Mouse (Mus musculus) forebrain, embryonic 12.5 days (tissue): ENCODE measurements around the gene Pafah1b2. TPM values are rescaled to one million over a fixed set of nuclear protein-coding genes. Genes with fewer than 3 reads are reported as not detected.

Source experiments
- ATAC-seq: fragments of 200-750 bp; cut with Nextera tagmentation; 2 replicates; pipeline ENCODE4 v1.8.0; 2017; ENCODE audit warnings: moderate TSS enrichment; ENCODE audit not compliant: low FRiP score
- H3K27ac ChIP-seq: fragments of 300-500 bp; sonication (generic); 2 replicates; pipeline ENCODE4 v1.5.1; 2016; ENCODE audit warnings: mild to moderate bottlenecking
- H3K27me3 ChIP-seq: fragments of 300-500 bp; sonication (generic); 2 replicates; pipeline ENCODE4 v1.6.1; 2016; ENCODE audit warnings: mild to moderate bottlenecking
- H3K36me3 ChIP-seq: fragments of 300-500 bp; sonication (generic); replicated peaks from 2 replicates; pipeline ENCODE4 v1.6.1; 2016; ENCODE audit warnings: mild to moderate bottlenecking
- H3K4me1 ChIP-seq: fragments of 300-500 bp; sonication (generic); 2 replicates; pipeline ENCODE4 v1.6.1; 2016
- H3K4me2 ChIP-seq: fragments of 300-500 bp; sonication (generic); 2 replicates; pipeline ENCODE4 v1.6.1; 2016; ENCODE audit warnings: mild to moderate bottlenecking, moderate library complexity
- H3K4me3 ChIP-seq: fragments of 300-500 bp; sonication (generic); replicated peaks from 2 replicates; pipeline ENCODE4 v1.5.1; 2016; ENCODE audit warnings: mild to moderate bottlenecking
- H3K9ac ChIP-seq: fragments of 300-500 bp; sonication (generic); 2 replicates; pipeline ENCODE4 v1.6.1; 2016; ENCODE audit warnings: mild to moderate bottlenecking
- H3K9me3 ChIP-seq: fragments of 300-500 bp; sonication (generic); 2 replicates; pipeline ENCODE4 v1.6.1; 2016
- WGBS: fragments of 180-500 bp; shearing (Covaris S2); methylation state at CpG from one replicate; pipeline ENCODE4 v1.1.7; 2016; 5-methylcytosine and 5-hydroxymethylcytosine counted together
- polyA plus RNA-seq: library from polyadenylated mRNA; unstranded; fragments of >200 nt; fragmentation: Nextera tagmentation; extraction: Ambion mirVana; gene quantifications from 2 replicates; pipeline ENCODE4 v1.2.1, GENCODE M21; 2016

The Pafah1b2 gene
- polyA plus RNA-seq, 1 experiment from 2014 or later, result 298 TPM

DNA sequence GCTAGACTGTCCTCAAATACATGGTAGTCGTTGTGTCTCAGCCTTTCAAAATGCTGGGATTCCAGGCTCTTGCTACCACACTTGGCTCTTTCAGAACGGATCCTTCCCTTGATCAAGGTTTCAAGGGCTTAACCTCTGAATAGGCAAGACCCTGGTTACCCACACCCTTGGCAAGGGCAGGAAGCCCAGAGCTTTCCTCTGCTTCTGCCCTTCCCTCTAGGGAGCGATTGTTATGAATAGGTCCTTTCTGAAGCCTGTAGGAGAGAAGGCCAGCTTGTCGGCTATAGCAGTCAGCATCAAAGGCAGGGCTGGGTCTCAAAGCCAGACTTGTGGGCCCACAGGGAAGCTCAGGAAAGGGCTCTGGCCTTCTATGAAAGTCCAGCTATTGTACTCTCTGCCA is 53.6 kb downstream of the Pafah1b2 start:
- H3K9me3 ChIP-seq, result no peaks in the 10 kb centered on the region
- no peak overlapping the region for H3K4me3 ChIP-seq
- H3K27me3 ChIP-seq, result no peaks in the 10 kb centered on the region
- no peak for ATAC-seq
- 0 out of 2 replicates have a peak overlapping the region, but pooled peaks have one; percentile 1 for H3K27ac ChIP-seq
- no peak overlapping the region for H3K9ac ChIP-seq
- 40% methylated on average over 4 of the region's 4 CpGs for WGBS
- peaks cover 24% of the 10 kb centered on the region for H3K4me1 ChIP-seq
- peaks cover 37% of the 10 kb centered on the region for H3K36me3 ChIP-seq
- H3K4me2 ChIP-seq, result no peak overlapping the region

DNA sequence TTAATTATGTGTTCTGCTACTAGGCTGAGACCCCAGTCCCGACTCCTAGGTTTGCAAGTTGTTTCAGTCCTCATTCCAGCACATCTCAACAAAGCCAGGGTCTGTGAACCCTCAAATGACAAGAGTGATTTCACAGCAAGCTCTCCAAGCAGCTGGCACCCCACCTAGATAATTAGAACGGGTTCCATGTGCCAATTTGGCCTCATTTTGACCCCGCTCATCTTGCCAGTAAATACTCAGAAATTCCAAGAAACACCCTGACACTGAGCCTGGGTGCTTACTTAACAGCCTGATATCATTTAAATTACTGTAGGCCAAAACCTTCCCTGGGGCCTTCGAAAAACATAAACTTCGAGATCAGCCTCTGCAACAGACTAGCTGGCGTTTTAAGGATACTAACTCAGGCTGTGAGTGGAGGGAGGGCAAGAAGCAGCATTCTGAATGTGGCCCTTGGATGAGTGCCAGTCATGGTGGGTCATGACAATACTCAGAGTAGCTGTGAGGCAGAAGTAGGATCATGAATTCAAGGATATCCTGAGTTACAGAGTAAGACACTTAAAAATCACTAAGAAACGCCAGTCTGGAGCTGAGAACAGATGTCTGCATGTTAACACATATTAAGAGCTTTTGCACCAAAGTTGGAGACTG is 54.3 kb downstream of the Pafah1b2 start:
- WGBS, result 74% methylated on average over 7 of the region's 7 CpGs
- no peak for ATAC-seq

DNA sequence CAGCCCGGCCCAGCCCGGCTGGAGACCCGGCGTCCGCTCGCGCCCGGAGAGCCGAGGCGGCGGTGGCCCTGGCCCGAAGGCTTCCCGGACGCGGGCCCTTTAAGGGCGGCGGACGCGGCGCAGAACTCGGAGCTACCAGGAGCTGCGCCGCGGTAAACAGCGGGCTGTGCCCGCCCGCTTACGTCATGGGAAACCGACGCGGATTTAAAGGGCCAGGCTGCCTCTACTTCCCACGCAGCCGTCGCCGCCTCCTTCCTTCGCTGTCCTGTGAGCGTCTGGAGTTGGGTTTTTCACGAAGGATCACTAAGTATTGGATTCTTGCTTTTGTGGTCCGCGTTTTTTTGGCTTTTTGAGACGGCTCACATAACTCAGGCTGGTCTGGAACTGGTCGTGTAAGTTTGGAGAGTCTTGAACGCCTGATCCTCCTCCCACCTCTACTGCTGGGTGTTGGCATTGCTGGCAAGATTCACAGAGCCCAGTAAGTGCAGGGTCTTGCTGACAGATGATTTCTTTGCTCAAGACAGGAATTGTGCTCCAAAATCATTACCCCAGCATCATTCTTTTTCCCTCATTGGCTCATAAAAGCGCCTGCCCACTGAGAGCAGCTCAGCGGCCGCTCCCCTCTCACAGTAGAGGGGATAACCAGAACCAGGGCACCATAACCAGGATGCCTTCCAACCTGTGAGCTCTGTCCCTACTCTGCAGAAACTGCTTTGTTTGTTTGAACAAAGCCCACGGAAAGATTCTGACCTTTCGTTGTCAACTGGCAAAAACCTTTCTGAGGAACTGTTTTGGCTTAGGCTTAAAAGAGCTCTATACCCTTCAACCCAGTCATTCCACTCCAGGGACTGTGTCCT is 57.2 kb downstream of the Pafah1b2 start, which contains the start of gene Sidt2:
Gene Sidt2, minus strand, starts transcription at position 152 of the 857 bp plus-strand sequence.
- ATAC-seq, result peak; percentile 97
- no peaks in the 10 kb centered on the region for H3K9me3 ChIP-seq
- H3K27ac ChIP-seq, result peak within 1 kb of the TSS; percentile 84
- peak within 1 kb of the TSS; percentile 92 for H3K4me2 ChIP-seq
- peak within 1 kb of the TSS; percentile 87 for H3K4me3 ChIP-seq
- WGBS, result under 1% methylated on average over 48 of the region's 48 CpGs
- no peaks in the 10 kb centered on the region for H3K27me3 ChIP-seq
- peaks cover 17% of the 10 kb centered on the region for H3K36me3 ChIP-seq
- peak within 1 kb of the TSS; percentile 89 for H3K9ac ChIP-seq
- peaks cover 32% of the 10 kb centered on the region for H3K4me1 ChIP-seq

More for the DNA sequence above, 54.3 kb downstream of the Pafah1b2 start:
- H3K36me3 ChIP-seq, result peaks cover 31% of the 10 kb centered on the region
- H3K9ac ChIP-seq, result no peak overlapping the region
- no peak overlapping the region for H3K4me2 ChIP-seq
- H3K27ac ChIP-seq, result no peak overlapping the region
- H3K27me3 ChIP-seq, result no peaks in the 10 kb centered on the region
- H3K4me3 ChIP-seq, result no peak overlapping the region
- peaks cover 31% of the 10 kb centered on the region for H3K4me1 ChIP-seq
- H3K9me3 ChIP-seq, result no peaks in the 10 kb centered on the region

DNA sequence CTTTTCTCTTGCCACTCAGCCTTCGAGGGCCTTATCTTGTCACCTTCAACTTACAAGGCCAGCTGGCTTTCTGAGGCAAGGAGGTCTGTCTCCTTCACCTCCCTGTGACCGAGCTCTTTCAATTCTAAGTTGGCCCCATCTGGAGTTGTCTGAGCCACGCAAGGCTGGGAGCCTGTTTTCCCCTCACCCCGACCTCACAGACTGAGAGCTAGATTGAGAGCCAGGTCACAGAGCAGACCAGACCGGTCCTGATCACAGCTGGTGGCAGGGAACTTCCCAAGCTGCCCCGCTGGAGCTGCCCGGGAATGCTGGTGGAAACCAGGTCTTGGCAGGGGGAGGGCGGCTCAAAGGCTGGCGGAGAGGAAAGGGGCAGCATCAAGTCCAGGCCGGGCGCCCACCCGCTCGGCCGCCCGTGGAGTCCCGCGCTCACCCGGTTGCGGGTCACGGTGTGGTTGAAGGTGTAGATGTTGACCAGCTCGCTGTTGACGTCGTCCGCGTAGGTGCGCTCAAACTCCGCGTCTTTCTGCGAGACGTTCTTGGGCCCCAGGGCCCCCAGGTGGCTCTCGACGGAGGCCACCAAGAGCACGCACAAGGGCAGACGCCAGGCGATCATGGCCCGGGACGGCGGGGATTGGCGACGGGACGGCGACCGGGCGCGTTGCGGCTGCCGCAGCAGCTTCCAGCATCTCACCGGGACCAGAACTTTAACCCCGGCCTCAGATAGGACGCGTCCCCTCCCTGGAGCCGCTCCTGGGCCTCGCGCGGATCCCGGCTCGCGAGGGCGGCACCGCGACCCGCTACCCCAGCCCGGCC is 58.0 kb downstream of the Pafah1b2 start:
- Histone ChIP-seq H3K36me3 (peaks cover 17% of the 10 kb centered on the region), H3K4me3 (peak overlapping the region; percentile 87), H3K27ac (peak overlapping the region; percentile 84), H3K9ac (peak overlapping the region; percentile 89), H3K4me2 (peak overlapping the region; percentile 92), H3K9me3 (no peaks in the 10 kb centered on the region), H3K27me3 (no peaks in the 10 kb centered on the region), H3K4me1 (peaks cover 32% of the 10 kb centered on the region)
- WGBS, result under 1% methylated on average over 61 of the region's 63 CpGs
- ATAC-seq, result peak; percentile 42; the same call in 1 of the 2 replicates

DNA sequence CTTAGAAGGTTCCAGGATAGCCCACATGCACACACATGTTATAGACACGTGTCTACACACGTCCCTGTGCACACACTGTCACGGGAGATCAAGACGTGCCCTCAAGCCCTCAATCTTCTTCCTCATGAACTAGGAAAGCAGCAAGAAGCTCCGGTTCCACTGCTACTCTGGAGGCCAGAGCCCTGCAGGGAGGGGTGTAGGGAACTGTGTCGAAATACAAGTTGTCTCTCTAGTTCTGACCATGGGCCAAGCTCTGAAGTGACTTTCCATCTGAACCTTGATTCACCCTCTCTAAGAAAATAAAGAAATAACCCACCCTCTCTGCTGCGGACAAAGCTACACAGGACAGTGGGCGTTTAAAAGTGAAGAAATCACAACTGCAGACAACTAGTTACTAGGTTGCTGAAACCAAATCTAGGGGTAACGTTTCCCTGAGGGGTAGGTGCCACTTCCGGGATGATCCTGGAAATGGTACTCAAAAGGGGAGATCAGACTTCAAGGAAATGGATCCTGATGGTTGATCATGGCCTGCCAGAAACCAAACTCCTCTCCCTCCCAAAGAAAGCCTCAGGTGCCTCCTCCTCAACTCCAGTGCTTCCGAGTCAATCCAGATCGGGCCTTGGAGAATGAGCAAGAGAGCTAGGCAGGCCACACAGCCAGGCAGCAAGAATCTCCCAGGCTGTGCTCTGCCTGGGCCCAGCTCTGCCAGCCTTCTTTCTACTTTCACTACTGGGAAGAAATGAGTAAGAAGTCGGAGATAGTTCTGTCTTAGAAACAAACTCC is 58.8 kb downstream of the Pafah1b2 start:
- H3K27ac ChIP-seq, result 0 out of 2 replicates have a peak overlapping the region, but pooled peaks have one; percentile 84
- no peaks in the 10 kb centered on the region for H3K27me3 ChIP-seq
- 66% methylated on average over 13 of the region's 13 CpGs for WGBS
- no peak for ATAC-seq
- H3K36me3 ChIP-seq, result peaks cover 23% of the 10 kb centered on the region
- peaks cover 32% of the 10 kb centered on the region for H3K4me1 ChIP-seq
- H3K9me3 ChIP-seq, result no peaks in the 10 kb centered on the region
- H3K9ac ChIP-seq, result peak overlapping the region; percentile 89
- H3K4me3 ChIP-seq, result peak overlapping the region; percentile 87
- H3K4me2 ChIP-seq, result peak overlapping the region; percentile 92

DNA sequence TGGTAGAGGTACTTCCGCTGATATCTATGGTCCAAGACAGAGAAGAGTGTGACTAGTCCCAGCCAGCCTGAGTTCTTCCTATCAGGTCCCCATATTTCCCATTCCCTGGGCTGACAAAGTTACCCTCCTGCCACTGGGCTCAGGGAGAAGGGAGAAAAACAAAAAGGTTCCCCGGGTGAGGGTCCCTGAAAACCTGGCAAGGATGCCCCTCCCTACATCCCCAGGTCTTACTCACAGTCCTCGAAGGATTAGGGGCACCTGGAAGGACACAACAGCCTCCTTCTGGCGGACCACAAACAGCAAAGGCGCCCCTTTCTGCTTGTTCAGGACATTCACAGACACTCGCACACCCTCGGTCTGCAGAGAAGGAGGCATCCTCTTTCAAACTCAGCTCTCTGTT is 59.6 kb downstream of the Pafah1b2 start:
- Histone ChIP-seq H3K4me2 (no peak overlapping the region), H3K36me3 (peaks cover 31% of the 10 kb centered on the region), H3K4me3 (no peak overlapping the region), H3K27ac (no peak overlapping the region), H3K9me3 (no peaks in the 10 kb centered on the region), H3K27me3 (no peaks in the 10 kb centered on the region), H3K9ac (no peak overlapping the region), H3K4me1 (peaks cover 26% of the 10 kb centered on the region)
- no peak for ATAC-seq
- 81% methylated on average over 7 of the region's 7 CpGs for WGBS

DNA sequence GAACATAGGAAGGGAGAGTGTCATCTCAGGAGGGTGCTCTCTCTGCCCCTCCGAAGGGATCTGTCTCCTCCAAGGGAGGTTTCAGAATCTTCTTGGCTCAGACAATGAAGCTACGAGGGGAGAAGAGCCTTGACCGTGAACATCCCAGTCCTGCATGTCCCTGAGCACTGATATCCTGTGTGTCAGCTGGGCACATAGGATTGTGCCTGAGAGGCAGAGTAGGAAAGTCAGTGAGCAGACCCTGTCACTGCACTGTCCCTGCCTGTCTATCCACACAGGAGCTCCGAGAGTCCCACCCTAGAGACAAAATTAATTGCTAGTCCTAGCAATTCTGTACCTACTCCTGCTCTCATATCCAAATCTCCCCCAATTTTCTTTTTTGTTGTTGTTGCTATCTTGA is 60.4 kb downstream of the Pafah1b2 start:
- Histone ChIP-seq H3K4me2 (no peak overlapping the region), H3K36me3 (peaks cover 37% of the 10 kb centered on the region), H3K4me3 (no peak overlapping the region), H3K27me3 (no peaks in the 10 kb centered on the region), H3K9ac (no peak overlapping the region), H3K4me1 (peaks cover 26% of the 10 kb centered on the region), H3K9me3 (no peaks in the 10 kb centered on the region), H3K27ac (no peak overlapping the region)
- no peak for ATAC-seq
- 84% methylated on average over 4 of the region's 4 CpGs for WGBS

DNA sequence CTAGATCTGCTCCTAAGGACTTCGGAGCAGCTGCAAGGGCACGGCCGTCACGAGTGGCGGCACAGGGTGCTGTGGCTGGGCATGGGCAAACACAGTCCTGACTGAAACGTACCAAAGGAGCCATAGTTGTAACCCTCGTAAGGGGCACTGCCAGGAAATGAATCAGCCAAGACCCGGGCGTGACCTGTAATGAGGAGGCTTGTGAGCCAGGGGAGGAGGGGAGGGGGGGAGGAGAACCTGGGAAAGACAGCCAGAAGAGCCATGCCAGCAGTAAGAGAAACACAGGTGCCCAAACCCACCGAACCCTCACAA is 65.7 kb downstream of the Pafah1b2 start:
- Histone ChIP-seq H3K27ac (no peak overlapping the region), H3K4me3 (no peak overlapping the region), H3K9ac (no peak overlapping the region), H3K36me3 (peaks cover 83% of the 10 kb centered on the region), H3K9me3 (no peaks in the 10 kb centered on the region), H3K4me1 (no peaks in the 10 kb centered on the region), H3K4me2 (no peak overlapping the region), H3K27me3 (no peaks in the 10 kb centered on the region)
- WGBS, result 91% methylated on average over 10 of the region's 10 CpGs
- ATAC-seq, result no peak

DNA sequence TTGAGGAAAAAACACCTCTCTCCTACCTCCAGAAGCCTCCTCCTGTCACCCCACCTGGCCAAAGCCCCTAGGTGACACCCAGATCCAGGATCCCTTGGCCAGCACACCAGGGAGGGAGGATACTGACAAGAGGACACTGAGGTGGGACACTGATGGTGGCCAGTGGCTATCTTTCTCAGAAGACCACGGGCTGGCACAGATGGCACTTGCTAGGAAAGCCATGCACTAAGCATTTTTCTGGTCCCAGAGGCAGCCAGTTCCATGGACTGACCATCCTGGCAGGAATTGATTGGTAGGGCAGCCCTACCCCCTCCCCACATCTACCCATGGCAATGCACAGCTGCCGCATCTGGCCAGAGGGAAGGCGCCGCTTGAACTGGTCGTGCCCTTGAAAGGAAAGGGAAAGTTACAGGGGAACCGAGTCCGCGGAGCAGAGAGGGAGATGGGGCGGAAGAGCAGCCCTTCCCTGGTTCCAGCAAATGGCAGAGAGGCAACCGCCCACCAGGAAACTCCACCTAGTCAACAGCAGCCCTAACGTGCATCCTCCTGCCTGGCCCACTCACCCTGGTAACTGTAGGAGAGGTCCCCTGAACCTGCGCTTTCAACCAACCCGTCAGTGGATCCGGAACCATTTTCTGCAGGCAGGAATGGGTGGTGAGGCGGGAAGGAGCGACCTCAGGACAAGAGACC is 66.2 kb downstream of the Pafah1b2 start:
- H3K4me3 ChIP-seq, result no peak overlapping the region
- no peaks in the 10 kb centered on the region for H3K9me3 ChIP-seq
- WGBS, result 90% methylated on average over 16 of the region's 16 CpGs
- no peak for ATAC-seq
- no peaks in the 10 kb centered on the region for H3K27me3 ChIP-seq
- H3K9ac ChIP-seq, result no peak overlapping the region
- no peak overlapping the region for H3K4me2 ChIP-seq
- peaks cover 85% of the 10 kb centered on the region for H3K36me3 ChIP-seq
- no peak overlapping the region for H3K27ac ChIP-seq
- no peaks in the 10 kb centered on the region for H3K4me1 ChIP-seq

DNA sequence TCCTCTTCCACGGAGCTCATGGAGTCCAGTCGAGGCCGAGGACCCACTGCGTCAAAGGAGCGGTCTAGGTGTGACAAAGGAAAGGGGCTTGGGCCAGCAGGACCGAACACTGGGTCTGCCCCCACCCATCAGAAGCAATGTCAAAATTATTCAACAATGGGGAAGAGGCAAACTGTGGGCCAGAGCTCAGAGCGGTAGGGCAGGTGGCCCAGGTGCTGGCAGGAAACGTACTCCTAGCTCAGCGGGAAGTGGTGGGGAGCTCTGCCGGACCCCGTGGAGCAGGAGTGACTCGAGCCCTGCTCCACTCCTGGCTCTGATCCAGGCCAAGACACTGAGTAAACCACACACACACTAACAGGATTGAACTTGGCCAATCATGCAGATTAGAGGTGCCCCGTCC is 66.8 kb downstream of the Pafah1b2 start:
- H3K4me1 ChIP-seq, result no peaks in the 10 kb centered on the region

More for the DNA sequence above, 66.8 kb downstream of the Pafah1b2 start:
- no peak overlapping the region for H3K27ac ChIP-seq
- no peak overlapping the region for H3K4me3 ChIP-seq
- no peak overlapping the region for H3K9ac ChIP-seq
- 90% methylated on average over 13 of the region's 13 CpGs for WGBS
- H3K36me3 ChIP-seq, result peaks cover 91% of the 10 kb centered on the region
- no peak overlapping the region for H3K4me2 ChIP-seq
- ATAC-seq, result no peak
- H3K9me3 ChIP-seq, result no peaks in the 10 kb centered on the region
- no peaks in the 10 kb centered on the region for H3K27me3 ChIP-seq
